Mouse (Mus musculus): Measurements from ENCODE around the gene Olfr315. TPM values are rescaled to one million over a fixed set of nuclear protein-coding genes. Genes with fewer than 3 reads are reported as not detected.

The Olfr315 gene
- polyA plus RNA-seq (2012; rRNA removed), result not detected in 2 replicates

DNA sequence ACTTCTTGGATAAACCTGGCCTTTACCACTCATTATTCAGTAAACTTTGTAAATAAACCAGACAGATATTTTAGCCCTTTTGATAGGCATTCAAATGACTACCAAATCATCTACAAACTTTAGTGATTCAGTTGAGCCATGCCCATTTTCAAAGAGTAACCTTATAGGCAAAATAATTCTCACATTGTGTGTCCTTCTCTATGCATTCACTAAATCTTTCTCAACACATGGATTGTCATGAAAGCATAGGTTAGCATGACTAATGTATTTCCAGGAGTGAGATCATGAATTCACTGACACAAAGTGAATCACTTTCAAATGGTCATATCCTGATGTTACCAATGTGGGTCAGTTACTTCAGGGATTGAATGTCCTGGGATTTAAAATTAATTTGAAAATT, at the start of gene Olfr315:
TSS of gene Olfr315 (plus strand) at position 301 of the 400 bp plus-strand sequence.

GRCm38 (mm10) chr11:58723914-58724313, 49.1 kb upstream of the Olfr315 start, which contains the start of gene Olfr318:
Gene Olfr318, minus strand, starts transcription at chr11:58724014.

GRCm38 (mm10) chr11:58738792-58739262, 34.2 kb upstream of the Olfr315 start, which contains the start of gene Olfr317:
Gene Olfr317, minus strand, starts transcription at chr11:58739212.

DNA sequence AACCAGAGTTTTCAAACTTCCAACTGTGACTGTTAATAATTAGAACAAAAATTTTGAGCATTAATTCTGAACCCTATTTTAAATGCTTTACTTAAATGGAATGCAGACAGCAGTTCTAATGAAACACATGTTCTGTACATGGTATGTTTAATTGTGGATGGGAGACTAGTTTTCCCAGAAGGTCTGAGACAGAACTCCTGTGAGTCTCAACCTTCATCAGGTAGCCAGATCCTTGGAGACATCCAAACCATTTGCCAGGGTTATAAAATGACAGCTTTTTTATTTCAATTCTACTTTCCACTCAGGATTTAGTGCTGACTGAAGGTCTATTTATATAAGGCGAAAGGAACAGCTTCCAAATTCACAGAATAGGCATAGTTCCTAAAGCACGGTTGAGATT, 20.6 kb upstream of the Olfr315 start, which contains the start of gene Olfr316:
TSS of gene Olfr316 (plus strand) at position 301 of the 400 bp plus-strand sequence.

DNA sequence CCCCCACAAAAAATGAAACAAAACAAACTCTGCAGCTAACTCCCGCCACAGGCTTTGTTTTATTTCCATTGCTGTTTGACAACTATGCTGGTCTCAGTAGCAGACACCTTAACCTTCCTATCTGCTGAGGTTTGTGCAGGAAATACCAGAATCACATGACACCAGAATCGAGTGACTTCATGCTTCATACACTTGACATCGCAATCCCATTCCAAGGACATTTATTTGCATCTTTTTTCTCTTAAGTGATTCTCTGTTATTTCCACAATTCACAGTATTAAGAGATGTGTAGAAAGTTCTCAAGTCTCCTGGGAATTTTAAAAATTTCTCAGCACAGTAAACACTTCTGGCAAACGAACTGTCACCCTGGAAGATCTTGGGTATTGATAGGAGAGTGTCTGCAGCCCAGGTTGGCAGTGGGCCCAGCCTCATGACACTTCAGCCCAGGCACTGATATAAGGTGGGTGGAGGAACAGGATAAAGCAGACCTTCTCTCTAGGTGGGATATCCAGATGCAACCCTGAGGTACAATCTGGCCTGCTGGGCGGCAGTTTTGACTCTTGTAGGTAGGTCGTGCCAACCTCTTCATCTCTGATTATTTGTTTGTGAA, 9.6 kb downstream of the Olfr315 start, which contains the start of gene Olfr314:
TSS of gene Olfr314 (plus strand) at position 473 of the 610 bp plus-strand sequence.

GRCm38 (mm10) chr11:58801558-58802228, 28.7 kb downstream of the Olfr315 start, which contains the start of gene Fam183b:
Gene Fam183b, minus strand, starts transcription at chr11:58801960.

DNA sequence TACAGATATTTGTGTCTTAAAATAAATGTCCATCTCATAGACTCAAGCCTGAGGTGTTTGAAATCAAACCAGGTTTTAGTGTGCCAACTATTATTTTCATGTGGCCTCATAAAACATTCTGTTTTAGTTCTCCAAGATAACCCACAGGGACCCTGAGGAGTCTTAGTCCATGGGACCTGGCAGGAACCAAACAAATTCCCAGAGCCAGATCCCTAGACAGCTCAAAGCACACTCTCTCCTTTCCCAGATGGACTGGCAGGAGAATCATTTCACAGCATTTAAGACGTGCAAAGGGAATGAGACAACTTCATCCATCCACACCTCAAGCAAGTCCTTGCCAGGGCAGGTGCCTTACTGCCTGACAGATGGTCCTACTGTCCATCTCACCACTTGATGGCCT, 41.7 kb downstream of the Olfr315 start, which contains the start of gene Olfr313:
TSS of gene Olfr313 (plus strand) at position 301 of the 400 bp plus-strand sequence.

DNA sequence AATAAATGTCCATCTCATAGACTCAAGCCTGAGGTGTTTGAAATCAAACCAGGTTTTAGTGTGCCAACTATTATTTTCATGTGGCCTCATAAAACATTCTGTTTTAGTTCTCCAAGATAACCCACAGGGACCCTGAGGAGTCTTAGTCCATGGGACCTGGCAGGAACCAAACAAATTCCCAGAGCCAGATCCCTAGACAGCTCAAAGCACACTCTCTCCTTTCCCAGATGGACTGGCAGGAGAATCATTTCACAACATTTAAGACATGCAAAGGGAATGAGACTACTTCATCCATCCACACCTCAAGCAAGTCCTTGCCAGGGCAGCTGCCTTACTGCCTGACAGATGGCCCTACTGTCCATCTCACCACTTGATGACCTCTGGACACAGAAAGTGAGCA, 55.9 kb downstream of the Olfr315 start, which contains the start of gene Olfr312:
TSS of gene Olfr312 (plus strand) at position 301 of the 400 bp plus-strand sequence.

Other genes with a start within 250 kb of the Olfr315 start
- not detected in 2 replicates for gene Olfr330, start 238.4 kb upstream of the Olfr315 start, polyA plus RNA-seq (2012; rRNA removed)
- not detected in 2 replicates for gene Olfr329-ps, start 226.8 kb upstream of the Olfr315 start, polyA plus RNA-seq (2012; rRNA removed)
- gene Olfr328, start 217.6 kb upstream of the Olfr315 start, polyA plus RNA-seq (2012; rRNA removed), result not detected in 2 replicates
- not detected in 2 replicates for gene Olfr224, start 202.6 kb upstream of the Olfr315 start, polyA plus RNA-seq (2012; rRNA removed)
- gene Olfr325, start 195.5 kb upstream of the Olfr315 start, polyA plus RNA-seq (2012; rRNA removed), result not detected in 2 replicates
- not detected in 2 replicates for gene Olfr324, start 178.1 kb upstream of the Olfr315 start, polyA plus RNA-seq (2012; rRNA removed)
- gene 2210407C18Rik, start 157.1 kb upstream of the Olfr315 start, polyA plus RNA-seq (2012; rRNA removed), result 116 and 121 TPM in 2 replicates
- gene Olfr323, start 142.7 kb upstream of the Olfr315 start, polyA plus RNA-seq (2012; rRNA removed), result 0.03 TPM in 1 of 2 replicates, not detected in the other
- gene Trim58, start 132.7 kb upstream of the Olfr315 start, polyA plus RNA-seq (2012; rRNA removed), result 0.11 and 0.27 TPM in 2 replicates
- not detected in 2 replicates for gene Olfr322, start 114.4 kb upstream of the Olfr315 start, polyA plus RNA-seq (2012; rRNA removed)
- not detected in 2 replicates for gene Olfr320, start 92.1 kb upstream of the Olfr315 start, polyA plus RNA-seq (2012; rRNA removed)
- gene Olfr319, start 74.0 kb upstream of the Olfr315 start, polyA plus RNA-seq (2012; rRNA removed), result not detected in 2 replicates
- gene Olfr318, start 49.2 kb upstream of the Olfr315 start, polyA plus RNA-seq (2012; rRNA removed), result not detected in 2 replicates
- not detected in 2 replicates for gene Olfr317, start 34.0 kb upstream of the Olfr315 start, polyA plus RNA-seq (2012; rRNA removed)
- not detected in 2 replicates for gene Olfr316, start 20.5 kb upstream of the Olfr315 start, polyA plus RNA-seq (2012; rRNA removed)
- not detected in 2 replicates for gene Olfr314, start 9.8 kb downstream of the Olfr315 start, polyA plus RNA-seq (2012; rRNA removed)
- 0.26 and 0.61 TPM in 2 replicates for gene Fam183b, start 28.8 kb downstream of the Olfr315 start, polyA plus RNA-seq (2012; rRNA removed)
- gene Olfr313, start 41.8 kb downstream of the Olfr315 start, polyA plus RNA-seq (2012; rRNA removed), result not detected in 2 replicates
- gene Olfr312, start 56.0 kb downstream of the Olfr315 start, polyA plus RNA-seq (2012; rRNA removed), result not detected in 2 replicates
- not detected in 2 replicates for gene Olfr311, start 66.1 kb downstream of the Olfr315 start, polyA plus RNA-seq (2012; rRNA removed)
- gene Gm12258, start 74.0 kb downstream of the Olfr315 start, polyA plus RNA-seq (2012; rRNA removed), result 0.38 and 0.61 TPM in 2 replicates
- 1.1 and 1.4 TPM in 2 replicates for gene 2810021J22Rik, start 94.0 kb downstream of the Olfr315 start, polyA plus RNA-seq (2012; rRNA removed)
- 0.11 and 0.12 TPM in 2 replicates for gene Zfp39, start 131.0 kb downstream of the Olfr315 start, polyA plus RNA-seq (2012; rRNA removed)
- not detected in 2 replicates for gene Btnl10, start 144.7 kb downstream of the Olfr315 start, polyA plus RNA-seq (2012; rRNA removed)
- gene Rnf187, start 165.7 kb downstream of the Olfr315 start, polyA plus RNA-seq (2012; rRNA removed), result 102 and 188 TPM in 2 replicates
- 1.8 and 3.1 TPM in 2 replicates for gene Hist3h2ba, start 175.7 kb downstream of the Olfr315 start, polyA plus RNA-seq (2012; rRNA removed)
- gene Hist3h2a, start 181.5 kb downstream of the Olfr315 start, polyA plus RNA-seq (2012; rRNA removed), result 7.0 and 8.4 TPM in 2 replicates
- 0.05 and 0.08 TPM in 2 replicates for gene Trim17, start 181.5 kb downstream of the Olfr315 start, polyA plus RNA-seq (2012; rRNA removed)
- 15.6 and 16.0 TPM in 2 replicates for gene Trim11, start 204.9 kb downstream of the Olfr315 start, polyA plus RNA-seq (2012; rRNA removed)

Measured in stomach, adult 2 months (tissue).